Mouse (Mus musculus) thymus, adult 2 months (tissue): ENCODE measurements at regions not wholly inside any gene's neighbourhood (a gene's known extent, or its start where the extent isn't known, plus 50 kb on each side); places are given as distances from the start of the nearest gene placed in this dataset.

Experiments used
- CTCF ChIP-seq: fragments of 200-500 bp; IDR thresholded peaks from 2 replicates; pipeline ENCODE4 v1.5.1; 2012; ENCODE audit warnings: mild to moderate bottlenecking, control low read depth, low read length, moderate library complexity, borderline replicate concordance; ENCODE audit not compliant: control insufficient read depth, poor library complexity, insufficient read depth; ENCODE audit errors: extremely low read depth
- POLR2A ChIP-seq: fragments of 200-500 bp; IDR thresholded peaks from 2 replicates; pipeline ENCODE4 v1.6.1; 2012; ENCODE audit warnings: mild to moderate bottlenecking, low read length, control low read depth, moderate library complexity; ENCODE audit not compliant: control insufficient read depth, poor library complexity, insufficient read depth; ENCODE audit errors: extremely low read depth

DNA sequence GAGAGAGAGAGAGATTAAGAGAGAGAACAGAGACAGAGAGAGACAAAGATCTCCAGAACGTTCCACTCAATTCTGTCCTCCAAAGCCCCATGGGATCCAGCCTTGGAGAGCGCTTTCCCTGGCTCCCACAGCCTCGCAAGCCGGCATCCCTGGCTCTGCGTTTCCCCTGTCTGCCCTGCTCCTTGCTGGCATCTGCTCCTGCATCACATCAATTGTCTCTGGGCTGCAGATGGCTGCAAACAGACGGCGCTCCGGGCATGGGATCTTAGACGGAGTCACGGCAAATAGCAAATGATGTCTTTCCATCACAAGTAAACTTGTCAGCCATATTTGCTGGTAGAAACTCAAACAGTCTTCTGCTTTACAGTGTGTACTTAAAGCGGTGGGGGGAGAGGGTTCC, 428.4 kb downstream of the Cd83 start:
- TF ChIP-seq CTCF (no peak), POLR2A (no peak)
